Mouse (Mus musculus) G1E (cell line): ENCODE data around the gene Mettl22.

Experiments
- CTCF ChIP-seq: IDR thresholded peaks from 2 replicates; pipeline ENCODE4 v1.5.1; 2012; ENCODE audit warnings: low read depth, low read length, inconsistent platforms, mixed read lengths
- GATA1 ChIP-seq: IDR thresholded peaks from 2 replicates; pipeline ENCODE4 v1.6.1; 2012; ENCODE audit warnings: borderline replicate concordance, low read length, inconsistent platforms, mixed read lengths
- GATA2 ChIP-seq: IDR thresholded peaks from 2 replicates; pipeline ENCODE4 v1.6.1; 2012; ENCODE audit warnings: low read depth, low read length, inconsistent platforms, borderline replicate concordance

GRCm38 (mm10) chr16:8424161-8424970 lies 46.2 kb upstream of the Mettl22 start:
- TF ChIP-seq CTCF (no peak), GATA1 (no peak), GATA2 (no peak)
